Mouse (Mus musculus): ENCODE data around the gene Ifi208.
"Not testable (repeated sequence)": the region's sequence is repeated elsewhere in the genome, so short reads cannot be mapped to it uniquely, and the experiment has no call there.

Gene Ifi208

DNA sequence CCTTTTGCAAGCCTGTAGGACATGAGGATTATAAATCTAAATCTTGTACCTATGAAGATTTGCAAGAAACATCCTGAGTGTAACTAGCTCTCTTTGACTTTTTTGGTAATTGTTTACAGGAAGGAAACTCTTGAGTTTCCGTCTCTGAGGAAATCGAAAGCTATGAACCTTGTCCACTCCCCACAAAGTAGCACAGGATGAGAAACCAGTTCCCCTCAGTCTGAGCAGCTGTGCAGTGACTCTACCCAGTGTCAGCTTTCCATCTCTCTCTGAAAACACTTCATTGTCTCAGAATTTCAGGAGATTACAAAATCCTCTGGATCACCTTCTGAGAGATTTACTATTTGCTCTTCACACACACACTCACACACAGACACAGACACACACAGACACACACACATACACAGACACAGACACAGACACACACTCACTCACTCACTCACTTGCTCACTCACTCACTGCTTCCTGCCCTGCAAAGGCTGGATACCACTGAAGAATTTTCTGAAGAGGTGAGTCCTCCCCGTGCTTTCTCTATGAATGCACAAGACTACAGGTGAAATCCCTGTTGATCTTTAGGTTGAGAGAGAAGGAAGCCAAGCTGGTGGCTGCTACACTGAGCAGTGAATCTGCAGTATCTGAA lies at the start of gene Ifi208:
Ifi208 (plus strand) TSS at position 218 of the 640 bp plus-strand sequence.
- DNase-seq (ENCODE audit: low spot score) = not testable (repeated sequence)

DNA sequence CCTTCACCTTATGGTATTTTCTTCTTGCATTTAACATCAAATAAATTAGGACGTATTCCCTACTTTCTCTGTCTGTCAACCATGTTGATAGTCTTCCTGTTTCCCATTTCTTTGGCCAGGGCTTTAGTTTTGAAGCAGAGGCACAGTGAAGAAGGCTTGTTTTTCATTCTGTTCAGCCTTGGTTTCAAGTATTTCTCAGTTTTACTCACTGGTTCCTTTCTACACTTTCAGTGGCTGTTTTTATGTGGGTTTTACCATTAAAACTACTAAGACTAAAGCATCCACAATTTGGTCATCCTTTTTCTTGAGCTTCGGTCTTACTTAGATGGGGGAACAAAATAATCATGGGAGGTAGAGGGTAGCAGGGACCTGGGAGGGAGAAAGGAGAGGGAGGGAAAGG lies 49.4 kb upstream of the Ifi208 start:
- no peak for DNase-seq (ENCODE audit: low spot score)

DNA sequence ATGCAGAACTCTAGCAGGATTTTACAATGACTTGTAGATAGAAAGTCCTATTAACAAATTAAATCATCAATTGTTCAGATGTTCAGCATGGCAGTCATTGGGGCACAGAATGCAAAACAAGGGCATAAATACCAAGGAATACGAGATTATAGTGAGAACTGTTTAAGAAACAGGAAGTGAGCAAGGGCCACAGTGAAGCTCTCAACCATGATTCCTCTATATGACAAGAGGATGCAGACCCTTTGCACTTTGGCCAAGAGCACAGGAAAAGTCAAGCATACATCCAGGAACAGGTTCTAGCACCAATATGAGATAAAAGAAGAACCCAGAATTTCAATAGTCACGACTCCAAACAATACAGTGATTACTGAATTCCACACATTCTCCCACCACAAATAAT lies 46.8 kb upstream of the Ifi208 start:
- no peak for DNase-seq (ENCODE audit: low spot score)

DNA sequence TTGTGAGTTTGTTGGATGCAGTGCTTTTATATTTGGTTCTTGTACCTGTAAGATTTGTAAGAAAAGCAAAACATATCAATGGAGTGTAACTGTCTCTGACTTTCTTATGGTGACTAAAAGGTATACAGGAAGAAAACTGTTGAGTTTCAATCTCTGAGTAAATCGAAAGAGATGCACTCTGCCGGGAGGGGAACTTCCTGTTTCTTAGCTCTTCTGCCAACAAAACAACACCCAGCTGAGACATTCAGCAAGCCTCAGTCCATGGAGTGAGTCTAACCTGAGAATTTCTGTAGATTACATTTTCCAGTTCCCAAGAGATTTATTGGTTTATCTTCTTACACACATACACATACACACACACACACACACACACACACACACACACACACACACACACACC lies 42.9 kb upstream of the Ifi208 start, which contains the start of gene Ifi209:
Ifi209 (plus strand) TSS at position 296 of the 400 bp plus-strand sequence.
- DNase-seq (ENCODE audit: low spot score) = not testable (repeated sequence)

DNA sequence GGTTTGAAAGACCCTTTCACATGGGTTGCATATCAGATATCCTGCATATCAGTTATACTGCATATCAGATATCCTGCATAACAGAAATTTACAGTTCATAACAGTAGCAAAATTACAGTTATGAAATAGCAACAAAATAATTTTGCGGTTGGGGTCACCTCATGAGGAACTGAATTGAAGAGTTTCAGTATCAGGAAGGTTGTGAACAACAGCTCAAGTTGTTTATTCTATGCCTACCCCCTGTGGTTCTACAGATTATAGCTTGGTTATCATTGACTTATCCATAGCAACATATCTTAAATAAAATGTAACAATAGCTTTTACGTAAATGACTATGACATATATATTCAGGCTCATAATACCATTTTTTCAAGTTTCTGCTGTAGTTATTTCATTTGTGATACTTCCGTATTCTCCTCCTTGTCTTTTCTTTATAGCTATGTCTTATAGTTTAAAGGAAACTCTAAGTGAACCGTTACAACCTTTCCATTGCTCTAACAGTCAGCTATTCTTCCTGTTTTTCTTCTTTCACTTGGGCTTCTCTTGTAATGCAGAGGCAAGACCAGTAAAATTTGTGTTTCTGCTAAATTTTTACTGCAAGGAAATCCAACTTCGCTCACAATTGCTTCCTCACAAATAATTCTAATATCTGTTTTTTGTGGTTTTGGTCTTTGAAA lies 39.4 kb upstream of the Ifi208 start:
- no peak for DNase-seq (ENCODE audit: low spot score)

DNA sequence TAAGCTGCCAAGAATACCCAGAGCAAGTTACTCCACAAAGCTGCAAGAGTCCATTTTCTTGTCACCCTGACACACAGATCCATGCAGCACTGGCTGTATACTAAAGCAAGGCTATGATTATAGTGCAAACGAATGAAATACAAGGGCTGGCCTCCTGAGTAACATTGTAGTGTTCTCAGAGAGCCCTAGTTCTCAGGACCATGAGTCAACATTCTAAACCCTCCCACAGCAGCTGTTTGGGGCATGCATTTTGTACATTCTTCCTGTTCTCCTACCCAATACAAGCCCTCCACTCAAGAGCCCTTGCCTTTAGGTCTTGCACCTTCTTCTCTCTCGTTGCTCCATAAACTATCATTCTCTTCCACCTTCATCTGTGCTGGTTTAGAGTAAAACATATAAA lies 28.1 kb upstream of the Ifi208 start:
- no peak for DNase-seq (ENCODE audit: low spot score)

DNA sequence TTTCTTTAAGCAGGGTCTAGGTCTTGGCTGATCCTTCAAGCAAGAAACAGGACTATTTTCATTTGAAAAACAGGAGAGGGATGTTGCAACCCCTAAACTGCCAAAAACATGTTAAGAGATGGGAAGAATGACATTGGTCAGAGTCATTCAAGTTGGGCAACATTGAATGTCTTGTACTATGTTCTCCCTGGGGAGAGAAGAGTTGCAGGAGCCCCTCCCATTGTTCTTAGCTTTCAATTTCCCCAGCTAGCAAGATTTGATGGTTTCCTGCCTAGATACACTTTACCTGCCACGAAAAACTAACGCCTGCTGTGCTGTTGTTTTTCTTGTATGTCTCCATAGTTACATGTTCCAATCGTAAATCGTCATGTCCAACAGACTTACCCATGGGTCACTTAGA lies 15.5 kb upstream of the Ifi208 start:
- DNase-seq (ENCODE audit: low spot score) = no peak

DNA sequence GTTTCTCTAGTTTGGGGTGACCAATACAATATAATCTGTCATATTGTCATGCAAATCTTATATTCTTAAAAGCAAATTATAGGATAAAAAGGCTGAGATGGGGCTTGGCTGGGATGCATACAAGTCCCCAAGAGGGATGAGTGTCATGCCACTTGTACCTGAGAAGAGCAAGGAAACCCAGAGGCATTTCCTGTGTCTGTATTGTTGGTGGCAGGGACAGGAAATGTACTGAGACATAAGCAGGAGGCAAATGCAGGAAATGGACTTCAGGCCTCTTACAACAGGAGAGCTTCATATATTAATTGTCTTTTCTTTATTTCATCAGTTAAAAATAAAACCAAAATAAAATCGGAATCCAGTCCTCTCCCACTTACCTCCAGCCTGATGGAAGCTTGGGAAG lies 5.1 kb downstream of the Ifi208 start:
- DNase-seq (ENCODE audit: low spot score) = not testable (repeated sequence)

DNA sequence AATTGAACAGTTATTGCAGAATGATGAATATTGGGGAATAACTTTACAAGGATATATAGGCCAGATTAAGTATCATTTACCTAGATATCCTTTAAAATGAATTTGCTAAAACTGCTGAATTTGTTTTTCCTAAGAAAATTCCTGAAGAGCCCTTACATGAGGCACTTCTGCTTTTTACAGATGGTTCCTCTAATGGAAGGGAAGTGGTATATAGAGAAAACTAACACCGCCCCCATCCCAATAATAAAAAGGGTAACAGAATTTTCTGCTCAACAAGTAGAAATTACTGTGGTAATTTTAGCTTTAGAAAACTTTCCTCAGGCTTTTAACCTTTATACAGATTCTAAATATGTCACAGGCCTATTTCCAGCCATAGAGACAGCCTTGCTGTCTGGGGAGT lies 20.8 kb downstream of the Ifi208 start:
- DNase-seq (ENCODE audit: low spot score) = no peak

DNA sequence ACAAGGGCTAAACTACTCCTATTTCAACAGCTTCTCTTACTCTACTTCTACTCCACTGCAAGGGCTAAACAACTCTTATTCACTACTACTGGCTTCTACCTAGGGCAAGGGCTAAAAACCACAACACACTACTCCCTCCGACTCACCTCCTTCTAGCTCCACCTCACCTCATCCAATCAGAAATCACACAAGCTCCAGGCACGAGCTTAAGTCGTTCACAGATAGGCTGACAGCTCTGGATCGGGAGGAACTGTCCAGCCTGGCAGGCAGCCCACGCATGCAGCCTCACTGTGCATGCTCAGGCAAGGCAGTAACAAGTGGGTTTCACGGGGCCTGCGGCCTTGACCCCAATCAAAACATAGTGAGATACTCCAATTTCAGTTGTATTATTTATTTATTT lies 59.7 kb downstream of the Ifi208 start:
- DNase-seq (ENCODE audit: low spot score) = no peak

DNA sequence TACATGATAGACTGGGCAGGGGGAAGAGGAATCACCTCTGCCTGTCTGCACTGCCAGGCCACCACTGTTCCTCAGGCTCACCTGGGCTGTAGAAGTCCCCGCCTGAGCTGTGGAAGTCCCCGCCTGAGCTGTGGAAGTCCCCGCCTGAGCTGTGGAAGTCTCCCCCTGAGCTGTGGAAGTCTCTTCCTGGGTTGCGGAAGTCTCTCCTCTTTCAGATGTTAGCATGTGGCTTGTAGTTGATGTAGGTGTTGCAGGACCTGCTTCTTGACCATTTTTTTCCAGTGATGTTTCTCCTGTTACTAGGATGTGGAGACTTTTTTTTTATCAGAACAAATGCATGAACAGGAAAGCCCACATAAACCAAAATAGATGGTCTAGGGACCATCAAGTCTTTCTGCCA lies 61.5 kb downstream of the Ifi208 start:
- DNase-seq (ENCODE audit: low spot score) = not testable (repeated sequence)

DNA sequence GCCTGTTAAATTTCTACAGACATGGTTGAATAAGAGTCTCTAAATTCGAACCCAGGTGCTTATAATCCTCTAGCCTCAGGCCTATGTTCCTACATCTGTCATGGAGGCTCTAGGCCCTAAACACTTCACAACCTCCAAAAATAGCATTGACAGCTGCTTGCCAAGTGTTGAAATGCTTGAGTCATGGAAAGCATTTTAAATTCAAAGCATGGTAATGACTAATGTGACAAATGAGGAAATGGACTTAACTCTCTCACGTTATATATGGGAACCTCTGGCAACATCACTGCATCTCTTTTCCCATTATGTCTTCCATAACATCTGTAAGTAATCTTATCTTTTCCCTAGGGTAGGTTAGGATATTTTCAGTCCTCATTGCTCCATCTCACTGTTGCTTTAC lies 63.5 kb downstream of the Ifi208 start:
- DNase-seq (ENCODE audit: low spot score) = no peak

DNA sequence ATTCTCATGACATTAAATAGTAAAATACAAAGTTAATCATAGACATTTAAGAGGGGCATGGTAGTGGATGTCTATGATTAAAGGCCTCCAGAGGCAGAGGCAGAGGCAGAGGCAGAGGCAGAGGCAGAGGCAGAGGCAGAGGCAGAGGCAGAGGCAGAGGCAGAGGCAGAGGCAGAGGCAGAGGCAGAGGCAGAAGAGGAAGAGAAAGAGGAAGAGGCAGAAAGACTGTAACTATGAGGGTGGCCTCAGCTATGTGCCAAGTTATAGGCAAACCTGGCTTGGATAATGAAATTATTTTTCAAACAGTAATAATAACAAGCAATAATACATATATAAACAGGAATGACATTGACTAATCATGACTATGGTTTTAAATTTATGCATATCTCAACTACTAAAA lies 67.1 kb downstream of the Ifi208 start:
- DNase-seq (ENCODE audit: low spot score) = no peak

DNA sequence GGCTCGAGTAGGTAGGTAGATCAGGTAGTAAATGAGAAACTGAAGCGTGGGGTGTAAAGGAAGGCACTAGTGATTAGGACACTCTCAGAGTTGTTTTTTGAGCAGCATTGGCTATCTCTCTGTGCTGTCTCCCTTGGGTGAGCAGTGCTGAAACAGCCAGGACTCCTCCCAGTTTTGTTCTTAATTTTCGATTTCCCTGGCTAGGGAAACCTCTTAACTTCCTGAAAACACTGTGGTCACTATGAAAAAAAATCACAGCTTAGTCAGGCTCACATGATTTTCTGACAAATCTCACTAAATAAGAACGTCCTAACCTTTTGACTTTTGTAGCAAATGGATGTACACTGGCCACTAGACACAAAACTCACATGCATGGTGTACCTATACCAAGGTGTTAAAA lies 68.2 kb downstream of the Ifi208 start, which contains the start of gene Ifi207:
Ifi207 (minus strand) TSS at position 92 of the 400 bp plus-strand sequence.
- DNase-seq (ENCODE audit: low spot score) = no peak

DNA sequence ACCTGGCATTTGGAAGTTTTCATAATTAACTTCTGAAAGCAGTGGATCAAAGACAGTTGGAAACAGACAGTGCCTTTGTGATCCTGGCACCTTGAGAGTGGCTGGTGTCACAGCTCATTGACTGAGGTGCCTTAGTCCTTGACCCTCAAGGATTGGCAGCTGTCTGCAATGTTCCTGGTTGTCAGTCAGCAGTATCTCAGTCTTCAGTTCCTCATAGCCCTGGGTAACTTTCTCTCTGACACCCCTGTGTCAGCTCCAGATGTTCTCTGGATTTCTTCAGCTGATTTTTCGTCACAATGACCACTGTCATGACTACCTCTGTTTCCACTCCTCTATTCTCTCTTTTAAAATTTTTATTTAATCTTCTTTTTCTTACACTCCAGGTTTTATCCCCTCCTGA lies 68.8 kb downstream of the Ifi208 start:
- DNase-seq (ENCODE audit: low spot score) = no peak

All from layer of hippocampus, adult 11-12 months (tissue).